Mouse (Mus musculus) G1E (cell line): Measurements from ENCODE around the gene Ttc8. TPM values are rescaled to one million over a fixed set of nuclear protein-coding genes. Genes with fewer than 3 reads are reported as not detected.

ENCODE experiments used
- ATAC-seq: 2 replicates; pipeline ENCODE4 v1.8.0; 2016; ENCODE audit warnings: mild to moderate bottlenecking; ENCODE audit not compliant: insufficient number of reproducible peaks, poor library complexity, low FRiP score, severe bottlenecking; ENCODE audit errors: extremely low read depth
- DNase-seq: peaks from one replicate; pipeline ENCODE4 v3.0.0; 2012; ENCODE audit warnings: low spot score
- H3K27me3 ChIP-seq: 2 replicates; pipeline ENCODE4 v1.6.1; 2012; ENCODE audit warnings: mild to moderate bottlenecking, low read length, inconsistent platforms; ENCODE audit not compliant: insufficient read depth
- H3K36me3 ChIP-seq: replicated peaks from 2 replicates; pipeline ENCODE3; 2012; ENCODE audit warnings: mild to moderate bottlenecking, inconsistent platforms
- H3K4me1 ChIP-seq: 2 replicates; pipeline ENCODE4 v1.6.1; 2012; ENCODE audit warnings: low read depth, low read length, inconsistent platforms, mixed read lengths; ENCODE audit not compliant: insufficient read depth
- H3K4me3 ChIP-seq: 2 replicates; pipeline ENCODE4 v1.5.1; 2012; ENCODE audit warnings: low read depth, mild to moderate bottlenecking, inconsistent platforms, low read length, moderate library complexity, mixed read lengths
- H3K9me3 ChIP-seq: replicated peaks from 2 replicates; pipeline ENCODE4 v1.6.1; 2012; ENCODE audit warnings: inconsistent platforms
- CTCF ChIP-seq: IDR thresholded peaks from 2 replicates; pipeline ENCODE4 v1.5.1; 2012; ENCODE audit warnings: low read depth, low read length, inconsistent platforms, mixed read lengths
- GATA1 ChIP-seq: IDR thresholded peaks from 2 replicates; pipeline ENCODE4 v1.6.1; 2012; ENCODE audit warnings: borderline replicate concordance, low read length, inconsistent platforms, mixed read lengths
- GATA2 ChIP-seq: IDR thresholded peaks from 2 replicates; pipeline ENCODE4 v1.6.1; 2012; ENCODE audit warnings: low read depth, low read length, inconsistent platforms, borderline replicate concordance
- POLR2AphosphoS5 ChIP-seq: IDR thresholded peaks from 2 replicates; pipeline ENCODE4 v1.6.1; 2012; ENCODE audit warnings: low read depth, low read length, inconsistent platforms; ENCODE audit not compliant: insufficient replicate concordance
- TAL1 ChIP-seq: conservative IDR thresholded peaks from 2 replicates; pipeline ENCODE4 v1.6.1; 2012; ENCODE audit warnings: low read depth, low read length, inconsistent platforms, mixed read lengths
- polyA plus RNA-seq: library from polyadenylated mRNA; stranded (reverse); fragments of >175 nt; gene quantifications from 2 replicates; pipeline ENCODE4 v1.2.3, GENCODE M21; 2012
- total RNA-seq, 2 experiments: library from RNA; stranded (forward) in 1 of 2; stranded (reverse) in 1 of 2; fragments of 200-1000 nt in 1 of 2; fragments of >200 nt in 1 of 2; fragmentation: Nextera tagmentation in 1 of 2; gene quantifications; 2 replicates each; pipeline ENCODE4 v1.2.3; 2014 to 2017

The Ttc8 gene
- total RNA-seq (2014; fragmentation: Nextera tagmentation) (not detected in 2 replicates), total RNA-seq (2017) (0.87 and 1.1 TPM in 2 replicates), polyA plus RNA-seq (0.14 TPM in 1 of 2 replicates, not detected in the other)

DNA sequence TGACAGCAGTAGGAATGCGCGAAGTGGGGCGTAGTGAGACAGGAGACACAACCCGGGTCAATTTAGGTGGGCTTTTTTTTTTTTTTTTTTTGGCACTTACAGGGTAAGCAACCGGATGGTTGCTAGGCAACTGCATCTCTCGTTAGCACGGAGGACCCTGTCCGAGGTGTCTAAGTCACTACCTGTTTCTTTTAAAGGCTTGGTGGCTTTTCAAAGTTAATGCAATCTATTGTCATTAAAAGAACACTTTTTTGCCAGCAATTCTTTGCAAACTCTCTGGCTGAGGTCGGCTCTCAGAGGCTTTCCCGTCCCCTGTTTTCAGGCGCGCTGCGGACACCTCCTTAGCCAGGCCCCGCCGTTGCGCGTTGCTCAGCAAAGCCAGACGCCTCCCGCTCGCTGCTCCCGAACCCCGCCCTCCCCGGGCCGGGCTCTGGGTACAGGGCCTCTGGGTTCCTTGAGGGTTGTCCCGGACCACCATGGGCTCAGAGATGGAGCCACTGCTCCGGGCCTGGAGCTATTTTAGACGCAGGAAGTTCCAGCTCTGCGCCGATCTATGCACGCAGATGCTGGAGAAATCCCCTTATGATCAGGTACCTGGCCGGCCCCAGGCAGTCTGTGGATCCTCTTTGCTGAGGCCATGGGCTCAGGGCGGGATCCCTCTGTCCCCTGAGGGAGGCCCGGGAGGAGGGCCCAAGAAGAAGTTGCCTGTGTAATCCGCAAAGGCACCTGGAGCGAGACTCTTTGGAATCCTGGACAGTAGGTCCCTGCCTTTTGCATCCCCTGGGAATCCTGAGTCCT, at the start of gene Ttc8:
Gene Ttc8, plus strand, starts transcription at position 381 of the 798 bp plus-strand sequence.
- peak; percentile 54 for ATAC-seq
- TF ChIP-seq POLR2AphosphoS5 (no peak), GATA1 (no peak), CTCF (no peak), TAL1 (no peak), GATA2 (no peak)
- Histone ChIP-seq H3K36me3 (no peaks in the 10 kb centered on the region), H3K9me3 (no peaks in the 10 kb centered on the region), H3K4me1 (peaks cover 2% of the 10 kb centered on the region; the same call in 1 of the 2 replicates), H3K4me3 (peak within 1 kb of the TSS; percentile 66), H3K27me3 (peaks cover 19% of the 10 kb centered on the region)
- DNase-seq, result no peak

DNA sequence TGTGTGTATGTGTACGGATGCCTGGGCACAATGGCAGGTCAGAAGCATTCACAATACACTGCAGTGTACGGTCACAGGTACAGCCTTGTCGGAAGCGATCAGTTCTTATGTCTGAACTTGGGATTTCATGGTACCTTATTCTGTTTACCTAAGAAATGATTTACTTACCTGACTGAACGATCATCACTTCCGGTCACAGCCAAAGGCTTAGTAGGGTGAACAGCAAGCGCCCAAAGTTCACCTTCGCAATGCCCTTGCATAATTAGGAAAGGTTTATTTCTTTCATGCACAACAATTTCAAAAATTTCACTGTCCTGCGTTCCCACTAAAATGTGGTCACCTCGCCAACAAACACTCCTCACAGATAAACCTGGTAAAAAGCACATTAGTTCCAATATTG, 47.5 kb upstream of the Ttc8 start:
- no peak overlapping the region for H3K4me3 ChIP-seq
- TF ChIP-seq TAL1 (no peak), GATA1 (no peak), GATA2 (no peak), CTCF (no peak), POLR2AphosphoS5 (no peak)
- no peaks in the 10 kb centered on the region; the same call in 1 of the 2 replicates for H3K4me1 ChIP-seq
- DNase-seq (no peak), ATAC-seq (no peak)
- H3K36me3 ChIP-seq, result peaks cover 23% of the 10 kb centered on the region
- no peaks in the 10 kb centered on the region for H3K27me3 ChIP-seq
- H3K9me3 ChIP-seq, result no peaks in the 10 kb centered on the region

DNA sequence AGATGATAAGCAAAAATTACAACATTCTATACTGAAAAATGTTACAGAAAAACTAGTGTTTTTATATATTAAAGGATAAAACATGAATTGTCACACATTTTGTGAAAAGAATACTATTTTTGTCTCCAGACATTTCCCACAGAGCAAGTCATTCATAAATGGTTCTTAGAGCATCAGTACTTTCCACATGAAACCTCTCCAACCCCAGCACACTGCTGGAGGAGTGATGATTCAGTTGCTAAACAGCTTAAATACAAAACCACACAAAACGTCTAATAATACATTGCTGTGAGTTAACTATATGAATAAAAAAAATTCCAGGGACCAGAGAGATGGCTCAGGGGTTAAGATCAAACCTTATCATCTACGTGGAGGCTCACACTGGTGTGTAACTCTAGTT, 45.2 kb upstream of the Ttc8 start:
- no peaks in the 10 kb centered on the region for H3K9me3 ChIP-seq
- DNase-seq (no peak), ATAC-seq (no peak)

DNA sequence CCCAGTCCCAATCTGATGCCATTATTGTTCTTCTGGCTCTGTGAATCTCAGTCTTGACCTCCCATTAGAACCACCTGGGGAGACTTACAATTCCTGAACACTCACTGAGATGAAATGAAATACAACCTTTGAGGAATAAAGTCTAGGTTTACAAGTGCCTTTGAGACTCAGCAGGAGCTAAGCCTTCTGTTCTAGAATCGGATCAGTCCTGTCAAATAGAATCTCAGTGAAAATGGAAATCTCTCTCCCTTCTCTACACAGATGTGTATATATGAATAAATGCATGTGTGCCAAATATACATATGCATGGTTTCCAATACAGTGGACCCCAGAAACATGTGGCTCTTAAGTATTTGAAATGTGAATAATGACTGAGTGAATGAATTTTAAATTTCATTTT, 41.7 kb upstream of the Ttc8 start:
- Histone ChIP-seq H3K27me3 (no peaks in the 10 kb centered on the region), H3K4me3 (no peak overlapping the region), H3K36me3 (peaks cover 6% of the 10 kb centered on the region), H3K9me3 (no peaks in the 10 kb centered on the region), H3K4me1 (no peaks in the 10 kb centered on the region; the same call in 1 of the 2 replicates)
- ATAC-seq (no peak), DNase-seq (no peak)
- TF ChIP-seq CTCF, result no peak
- no peak for TF ChIP-seq GATA1
- TF ChIP-seq TAL1, result no peak
- TF ChIP-seq POLR2AphosphoS5, result no peak
- TF ChIP-seq GATA2, result no peak

More for the DNA sequence above, 45.2 kb upstream of the Ttc8 start:
- H3K27me3 ChIP-seq, result no peaks in the 10 kb centered on the region
- H3K4me3 ChIP-seq, result no peak overlapping the region
- H3K4me1 ChIP-seq, result no peaks in the 10 kb centered on the region; the same call in 1 of the 2 replicates
- no peak for TF ChIP-seq GATA1
- TF ChIP-seq TAL1, result no peak
- TF ChIP-seq GATA2, result no peak
- no peak for TF ChIP-seq CTCF
- H3K36me3 ChIP-seq, result peaks cover 12% of the 10 kb centered on the region

DNA sequence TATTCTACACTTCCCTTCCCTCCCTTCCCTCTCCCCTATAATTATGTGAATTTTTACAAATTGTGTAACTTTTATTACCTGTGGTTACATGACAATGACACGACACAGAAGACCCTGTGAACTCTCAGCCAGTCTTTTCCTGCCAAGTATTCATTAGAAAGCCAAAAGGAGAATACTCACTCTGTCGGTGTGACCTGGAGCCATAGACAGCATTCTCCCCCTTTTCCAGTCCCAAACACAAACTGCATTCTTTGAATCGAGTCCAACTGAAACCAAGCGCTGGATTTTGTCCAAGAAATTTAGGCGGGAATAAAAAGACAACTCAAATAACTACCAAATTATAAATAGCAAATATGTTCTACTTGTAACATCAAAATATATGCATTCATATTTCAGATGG, 38.6 kb upstream of the Ttc8 start:
- TF ChIP-seq POLR2AphosphoS5, result no peak
- TF ChIP-seq GATA1, result no peak
- TF ChIP-seq GATA2, result no peak
- TF ChIP-seq CTCF, result no peak
- TF ChIP-seq TAL1, result no peak
- H3K36me3 ChIP-seq, result peaks cover 6% of the 10 kb centered on the region
- H3K4me1 ChIP-seq, result no peaks in the 10 kb centered on the region; the same call in 1 of the 2 replicates
- DNase-seq (no peak), ATAC-seq (no peak)
- H3K27me3 ChIP-seq, result no peaks in the 10 kb centered on the region
- no peak overlapping the region for H3K4me3 ChIP-seq
- H3K9me3 ChIP-seq, result no peaks in the 10 kb centered on the region

DNA sequence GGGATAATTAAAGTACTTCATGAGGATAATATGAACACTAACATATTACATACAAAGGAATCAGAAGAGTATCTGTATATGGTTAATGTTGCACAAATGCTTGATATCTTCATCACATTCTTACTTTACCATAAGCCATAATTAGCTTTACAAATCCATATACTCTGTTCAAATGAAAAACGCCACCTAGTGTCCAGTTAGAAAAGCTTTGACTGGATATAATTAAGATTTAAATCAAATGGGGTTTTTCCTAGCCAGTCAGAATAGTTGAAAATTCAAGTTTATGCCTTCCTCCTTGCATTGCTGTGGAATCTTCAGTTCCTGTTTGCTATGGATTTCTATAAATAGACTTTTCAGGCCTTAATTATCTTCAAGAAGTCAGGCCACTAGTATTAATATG, 35.9 kb upstream of the Ttc8 start:
- Histone ChIP-seq H3K4me1 (no peaks in the 10 kb centered on the region), H3K9me3 (no peaks in the 10 kb centered on the region), H3K27me3 (no peaks in the 10 kb centered on the region), H3K4me3 (no peak overlapping the region), H3K36me3 (no peaks in the 10 kb centered on the region)
- peak; percentile 50; the same call in 1 of the 2 replicates for ATAC-seq
- TF ChIP-seq CTCF, result no peak
- TF ChIP-seq POLR2AphosphoS5, result no peak
- no peak for TF ChIP-seq GATA2
- TF ChIP-seq GATA1, result no peak
- DNase-seq, result no peak
